Mouse (Mus musculus): ENCODE data around the gene Rtf2. TPM values are rescaled to one million over a fixed set of nuclear protein-coding genes. Genes with fewer than 3 reads are reported as not detected.

Rtf2 gene
- 3.9 and 4.2 TPM in 2 replicates for polyA plus RNA-seq (2012)

GRCm38 (mm10) chr2:172439843-172440639 is at the start of gene Rtf2:
Gene Rtf2, plus strand, starts transcription at chr2:172440556.
- Histone ChIP-seq H3K9me3 (ENCODE audit: control insufficient read depth, low read length) (no peaks in the 10 kb centered on the region), H3K27me3 (ENCODE audit: control insufficient read depth) (no peaks in the 10 kb centered on the region), H3K36me3 (ENCODE audit: control insufficient read depth) (peaks cover 23% of the 10 kb centered on the region), H3K4me1 (ENCODE audit: control insufficient read depth) (peaks cover 39% of the 10 kb centered on the region), H3K4me3 (replicated peaks) (peak within 1 kb of the TSS; percentile 68)
- TF ChIP-seq TAL1 (IDR thresholded peaks at IDR 0.05; ENCODE audit: low read length), result no peak
- no peak for TF ChIP-seq GATA1 (IDR thresholded peaks at IDR 0.05; ENCODE audit: low read length)

- Histone ChIP-seq H3K4me1 (ENCODE audit: control insufficient read depth) (peaks cover 12% of the 10 kb centered on the region), H3K36me3 (ENCODE audit: control insufficient read depth) (no peaks in the 10 kb centered on the region), H3K4me3 (replicated peaks) (no peak overlapping the region), H3K9me3 (ENCODE audit: control insufficient read depth, low read length) (no peaks in the 10 kb centered on the region), H3K27me3 (ENCODE audit: control insufficient read depth) (peaks cover 7% of the 10 kb centered on the region)
- TF ChIP-seq TAL1 (IDR thresholded peaks at IDR 0.05; ENCODE audit: low read length) (no peak), GATA1 (IDR thresholded peaks at IDR 0.05; ENCODE audit: low read length) (no peak)
Observed at GRCm38 (mm10) chr2:172392041-172392521, 48.3 kb upstream of the Rtf2 start.

- H3K4me1 ChIP-seq (ENCODE audit: control insufficient read depth), result peaks cover 20% of the 10 kb centered on the region
- peaks cover 7% of the 10 kb centered on the region for H3K27me3 ChIP-seq (ENCODE audit: control insufficient read depth)
- no peaks in the 10 kb centered on the region for H3K9me3 ChIP-seq (ENCODE audit: control insufficient read depth, low read length)
- TF ChIP-seq GATA1 (IDR thresholded peaks at IDR 0.05; ENCODE audit: low read length) (no peak), TAL1 (IDR thresholded peaks at IDR 0.05; ENCODE audit: low read length) (no peak)
- H3K4me3 ChIP-seq (replicated peaks), result peak within 1 kb of the TSS; percentile 55
- no peaks in the 10 kb centered on the region for H3K36me3 ChIP-seq (ENCODE audit: control insufficient read depth)
Observed at GRCm38 (mm10) chr2:172393391-172394051, 46.8 kb upstream of the Rtf2 start, which contains the start of gene Cass4. Gene Cass4, plus strand, starts transcription at chr2:172393794.

GRCm38 (mm10) chr2:172394052-172394392 is 46.3 kb upstream of the Rtf2 start:
- peaks cover 20% of the 10 kb centered on the region for H3K4me1 ChIP-seq (ENCODE audit: control insufficient read depth)
- peak overlapping the region; percentile 55 for H3K4me3 ChIP-seq (replicated peaks)
- TF ChIP-seq TAL1 (IDR thresholded peaks at IDR 0.05; ENCODE audit: low read length), result no peak
- no peak for TF ChIP-seq GATA1 (IDR thresholded peaks at IDR 0.05; ENCODE audit: low read length)
- peaks cover 7% of the 10 kb centered on the region for H3K27me3 ChIP-seq (ENCODE audit: control insufficient read depth)
- H3K9me3 ChIP-seq (ENCODE audit: control insufficient read depth, low read length), result no peaks in the 10 kb centered on the region
- H3K36me3 ChIP-seq (ENCODE audit: control insufficient read depth), result no peaks in the 10 kb centered on the region

- TF ChIP-seq TAL1 (IDR thresholded peaks at IDR 0.05; ENCODE audit: low read length) (no peak), GATA1 (IDR thresholded peaks at IDR 0.05; ENCODE audit: low read length) (no peak)
- H3K27me3 ChIP-seq (ENCODE audit: control insufficient read depth), result peaks cover 7% of the 10 kb centered on the region
- H3K4me3 ChIP-seq (replicated peaks), result no peak overlapping the region
- H3K4me1 ChIP-seq (ENCODE audit: control insufficient read depth), result peaks cover 20% of the 10 kb centered on the region
- H3K36me3 ChIP-seq (ENCODE audit: control insufficient read depth), result no peaks in the 10 kb centered on the region
- no peaks in the 10 kb centered on the region for H3K9me3 ChIP-seq (ENCODE audit: control insufficient read depth, low read length)
Observed at GRCm38 (mm10) chr2:172394671-172395070, 45.7 kb upstream of the Rtf2 start.

GRCm38 (mm10) chr2:172395961-172396360 is 44.4 kb upstream of the Rtf2 start:
- TF ChIP-seq TAL1 (IDR thresholded peaks at IDR 0.05; ENCODE audit: low read length), result no peak
- TF ChIP-seq GATA1 (IDR thresholded peaks at IDR 0.05; ENCODE audit: low read length), result no peak
- Histone ChIP-seq H3K36me3 (ENCODE audit: control insufficient read depth) (no peaks in the 10 kb centered on the region), H3K27me3 (ENCODE audit: control insufficient read depth) (peaks cover 11% of the 10 kb centered on the region), H3K9me3 (ENCODE audit: control insufficient read depth, low read length) (no peaks in the 10 kb centered on the region), H3K4me1 (ENCODE audit: control insufficient read depth) (peaks cover 20% of the 10 kb centered on the region), H3K4me3 (replicated peaks) (no peak overlapping the region)

GRCm38 (mm10) chr2:172399901-172400300 is 40.5 kb upstream of the Rtf2 start:
- H3K27me3 ChIP-seq (ENCODE audit: control insufficient read depth), result peaks cover 11% of the 10 kb centered on the region
- H3K4me3 ChIP-seq (replicated peaks), result no peak overlapping the region
- no peaks in the 10 kb centered on the region for H3K36me3 ChIP-seq (ENCODE audit: control insufficient read depth)
- TF ChIP-seq GATA1 (IDR thresholded peaks at IDR 0.05; ENCODE audit: low read length) (no peak), TAL1 (IDR thresholded peaks at IDR 0.05; ENCODE audit: low read length) (no peak)
- H3K4me1 ChIP-seq (ENCODE audit: control insufficient read depth), result peaks cover 7% of the 10 kb centered on the region
- no peaks in the 10 kb centered on the region for H3K9me3 ChIP-seq (ENCODE audit: control insufficient read depth, low read length)

- TF ChIP-seq TAL1 (IDR thresholded peaks at IDR 0.05; ENCODE audit: low read length) (no peak), GATA1 (IDR thresholded peaks at IDR 0.05; ENCODE audit: low read length) (no peak)
- no peaks in the 10 kb centered on the region for H3K9me3 ChIP-seq (ENCODE audit: control insufficient read depth, low read length)
- no peak overlapping the region for H3K4me3 ChIP-seq (replicated peaks)
- peaks cover 7% of the 10 kb centered on the region for H3K4me1 ChIP-seq (ENCODE audit: control insufficient read depth)
- H3K27me3 ChIP-seq (ENCODE audit: control insufficient read depth), result peaks cover 11% of the 10 kb centered on the region
- H3K36me3 ChIP-seq (ENCODE audit: control insufficient read depth), result no peaks in the 10 kb centered on the region
Observed at GRCm38 (mm10) chr2:172401116-172401825, 39.1 kb upstream of the Rtf2 start.

- TF ChIP-seq TAL1 (IDR thresholded peaks at IDR 0.05; ENCODE audit: low read length), result no peak
- no peak for TF ChIP-seq GATA1 (IDR thresholded peaks at IDR 0.05; ENCODE audit: low read length)
- Histone ChIP-seq H3K36me3 (ENCODE audit: control insufficient read depth) (no peaks in the 10 kb centered on the region), H3K27me3 (ENCODE audit: control insufficient read depth) (peaks cover 11% of the 10 kb centered on the region), H3K9me3 (ENCODE audit: control insufficient read depth, low read length) (no peaks in the 10 kb centered on the region), H3K4me3 (replicated peaks) (no peak overlapping the region), H3K4me1 (ENCODE audit: control insufficient read depth) (no peaks in the 10 kb centered on the region)
Observed at GRCm38 (mm10) chr2:172404239-172404638, 36.1 kb upstream of the Rtf2 start.
